Mouse (Mus musculus) myocyte (in vitro differentiated cells): Measurements from ENCODE around the gene Stab2. TPM values are rescaled to one million over a fixed set of nuclear protein-coding genes. Genes with fewer than 3 reads are reported as not detected.

ENCODE experiments used
- H3K27me3 ChIP-seq: one replicate; pipeline ENCODE4 v1.6.1; 2011; ENCODE audit not compliant: control insufficient read depth, insufficient read depth, insufficient read length
- H3K36me3 ChIP-seq: one replicate; pipeline ENCODE4 v1.6.1; 2011; ENCODE audit not compliant: control insufficient read depth, insufficient read depth
- H3K4me2 ChIP-seq: one replicate; pipeline ENCODE4 v1.6.1; 2011; ENCODE audit warnings: low read depth, control low read depth
- H3K4me3 ChIP-seq: one replicate; pipeline ENCODE4 v1.5.1; 2011; ENCODE audit warnings: mild to moderate bottlenecking, control low read depth, moderate library complexity
- H3K79me2 ChIP-seq: one replicate; pipeline ENCODE4 v1.6.1; 2011; ENCODE audit not compliant: control insufficient read depth, insufficient read depth
- H3ac ChIP-seq: one replicate; pipeline ENCODE4 v1.6.1; 2011; ENCODE audit not compliant: control insufficient read depth, insufficient read length
- CEBPB ChIP-seq: IDR thresholded peaks from 2 replicates; pipeline ENCODE4 v1.6.1; 2011; ENCODE audit warnings: mild to moderate bottlenecking, moderate library complexity; ENCODE audit not compliant: poor library complexity, insufficient read depth, severe bottlenecking
- E2F4 ChIP-seq: IDR thresholded peaks from one replicate; pipeline ENCODE4 v1.6.1; 2011; ENCODE audit warnings: mild to moderate bottlenecking, control low read depth, moderate library complexity; ENCODE audit not compliant: insufficient read depth
- MAX ChIP-seq: IDR thresholded peaks from one replicate; pipeline ENCODE4 v1.6.1; 2011; ENCODE audit warnings: low read depth, mild to moderate bottlenecking, control low read depth
- MYOD1 ChIP-seq, 3 experiments: IDR thresholded peaks; one replicate each; pipeline ENCODE4 v1.6.1; 2011; ENCODE audit warnings: control low read depth in 2 of 3, low read depth in 2 of 3, mild to moderate bottlenecking in 2 of 3, moderate library complexity in 1 of 3; ENCODE audit not compliant: insufficient read length in 2 of 3, control insufficient read depth in 1 of 3
- MYOG ChIP-seq, 3 experiments: IDR thresholded peaks; one replicate each; pipeline ENCODE4 v1.6.1; 2011; ENCODE audit warnings: control low read depth in 2 of 3, low read depth in 2 of 3, mild to moderate bottlenecking in 2 of 3; ENCODE audit not compliant: insufficient read length in 2 of 3, control insufficient read depth in 1 of 3, insufficient read depth in 1 of 3
- POLR2A ChIP-seq: IDR thresholded peaks from one replicate; pipeline ENCODE4 v1.6.1; 2011; ENCODE audit warnings: low read depth, mild to moderate bottlenecking, control low read depth, moderate library complexity; ENCODE audit not compliant: insufficient read length
- POLR2AphosphoS2 ChIP-seq: IDR thresholded peaks from one replicate; pipeline ENCODE4 v1.6.1; 2011; ENCODE audit warnings: low read depth, control low read depth; ENCODE audit not compliant: insufficient read length
- REST ChIP-seq: IDR thresholded peaks from one replicate; pipeline ENCODE4 v1.6.1; 2011; ENCODE audit warnings: mild to moderate bottlenecking, control low read depth, moderate library complexity; ENCODE audit not compliant: insufficient read depth, insufficient read length
- SRF ChIP-seq: IDR thresholded peaks from one replicate; pipeline ENCODE4 v1.6.1; 2011; ENCODE audit warnings: low read depth; ENCODE audit not compliant: control insufficient read depth, insufficient read length
- TCF12 ChIP-seq: IDR thresholded peaks from one replicate; pipeline ENCODE4 v1.6.1; 2011; ENCODE audit warnings: mild to moderate bottlenecking, control low read depth; ENCODE audit not compliant: poor library complexity, insufficient read depth, severe bottlenecking
- TCF3 ChIP-seq: IDR thresholded peaks from one replicate; pipeline ENCODE4 v1.6.1; 2011; ENCODE audit warnings: low read depth, control low read depth; ENCODE audit not compliant: insufficient read length
- USF1 ChIP-seq: IDR thresholded peaks from one replicate; pipeline ENCODE4 v1.6.1; 2011; ENCODE audit warnings: low read depth, mild to moderate bottlenecking, control low read depth, moderate library complexity
- polyA plus RNA-seq: library from polyadenylated mRNA; unstranded; fragments of >200 nt; fragmentation: generic; extraction: Trizol; gene quantifications from one replicate; pipeline ENCODE4 v1.2.1, GENCODE M21; 2012; ENCODE audit warnings: missing spikeins

Stab2 gene
- polyA plus RNA-seq, 1 experiment = 0.17 TPM

DNA sequence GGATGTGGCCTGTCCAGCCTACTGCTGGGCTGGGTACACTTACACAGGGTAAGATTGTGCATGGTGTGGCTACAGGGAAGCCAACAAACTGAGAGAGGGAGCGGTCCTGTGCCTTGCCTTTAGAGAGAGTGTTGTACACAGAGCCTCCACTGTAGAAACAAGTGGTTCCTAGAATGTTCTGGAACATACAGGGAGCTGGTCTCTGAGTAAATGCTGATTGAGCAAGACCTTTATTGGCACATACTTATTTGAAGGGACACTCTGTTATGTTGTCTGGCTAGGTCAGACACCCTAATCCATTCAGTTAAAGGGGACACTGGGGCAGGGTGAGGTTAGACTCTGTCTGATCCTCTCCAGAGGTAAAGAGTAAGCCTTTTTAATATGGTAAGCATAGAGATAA lies 84.2 kb downstream of the Stab2 start:
- Histone ChIP-seq H3K4me3 (no peak overlapping the region), H3ac (no peak overlapping the region), H3K4me2 (no peak overlapping the region), H3K36me3 (no peaks in the 10 kb centered on the region), H3K79me2 (no peaks in the 10 kb centered on the region), H3K27me3 (no peaks in the 10 kb centered on the region)
- TF ChIP-seq MAX (no peak), POLR2A (no peak), TCF12 (no peak), USF1 (no peak), MYOG (IDR thresholded peaks at IDR 0.05; ENCODE audit: control insufficient read depth in 1 of 3, insufficient read depth in 1 of 3, insufficient read length in 2 of 3, low read depth in 2 of 3) (no peak), REST (no peak), MYOD1 (IDR thresholded peaks at IDR 0.05; ENCODE audit: control insufficient read depth in 1 of 3, insufficient read length in 2 of 3, low read depth in 2 of 3) (no peak), CEBPB (no peak), POLR2AphosphoS2 (no peak), SRF (no peak), E2F4 (no peak), TCF3 (no peak)

DNA sequence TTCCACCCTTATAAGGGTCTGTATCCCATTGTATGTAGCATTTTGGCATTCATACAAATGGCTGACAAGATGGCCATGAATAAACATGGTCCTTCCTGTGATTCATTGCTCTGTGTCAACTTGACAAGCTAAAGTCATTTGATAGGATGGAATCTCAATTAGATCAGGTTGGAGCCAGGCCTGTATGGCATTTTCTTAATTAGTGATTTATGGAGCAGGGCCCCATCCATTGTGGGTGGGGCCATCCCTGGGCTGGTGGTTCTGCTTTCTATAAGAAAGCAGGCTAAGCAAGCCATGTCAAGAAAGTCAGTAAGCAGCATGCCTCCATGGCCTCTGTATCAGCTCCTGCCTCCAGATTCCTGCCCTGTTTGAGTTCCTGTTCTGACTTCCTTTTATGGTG lies 92.2 kb downstream of the Stab2 start:
- H3K36me3 ChIP-seq = no peaks in the 10 kb centered on the region
- H3K4me3 ChIP-seq = no peak overlapping the region
- H3K27me3 ChIP-seq = no peaks in the 10 kb centered on the region
- TF ChIP-seq E2F4 (no peak), MYOD1 (IDR thresholded peaks at IDR 0.05; ENCODE audit: control insufficient read depth in 1 of 3, insufficient read length in 2 of 3, low read depth in 2 of 3) (no peak), CEBPB (no peak), TCF3 (no peak), REST (no peak), TCF12 (no peak), USF1 (no peak), POLR2A (no peak)
- no peak overlapping the region for H3K4me2 ChIP-seq
- H3K79me2 ChIP-seq = no peaks in the 10 kb centered on the region
- no peak overlapping the region for H3ac ChIP-seq

DNA sequence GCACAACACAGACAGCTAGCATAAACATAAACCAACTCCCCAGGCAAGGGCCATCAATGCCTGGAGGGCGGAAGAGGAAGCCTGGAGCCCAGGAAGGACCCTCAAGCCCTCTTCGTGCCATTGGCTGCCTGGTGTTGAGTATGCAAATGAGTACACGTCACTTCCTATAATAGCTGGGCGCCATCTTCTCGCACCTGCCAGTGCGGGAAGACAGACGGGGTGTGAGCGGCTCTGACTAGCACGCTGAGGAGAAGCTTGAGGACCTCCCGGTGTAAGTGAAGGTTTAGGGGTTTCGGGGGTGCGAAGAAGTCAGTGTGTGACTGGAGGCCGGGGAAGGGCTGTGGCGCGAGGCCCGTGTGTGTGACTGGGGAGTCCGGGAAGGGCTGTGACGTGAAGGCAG lies 99.3 kb downstream of the Stab2 start:
- no peaks in the 10 kb centered on the region for H3K79me2 ChIP-seq
- H3K4me3 ChIP-seq = no peak overlapping the region
- no peak overlapping the region for H3ac ChIP-seq
- no peaks in the 10 kb centered on the region for H3K36me3 ChIP-seq
- no peaks in the 10 kb centered on the region for H3K27me3 ChIP-seq
- TF ChIP-seq SRF (no peak), MYOG (IDR thresholded peaks at IDR 0.05; ENCODE audit: control insufficient read depth in 1 of 3, insufficient read depth in 1 of 3, insufficient read length in 2 of 3, low read depth in 2 of 3) (no peak), MAX (no peak), TCF12 (no peak), REST (no peak)
- no peak overlapping the region for H3K4me2 ChIP-seq

- Histone ChIP-seq H3K36me3 (no peaks in the 10 kb centered on the region), H3K79me2 (no peaks in the 10 kb centered on the region), H3K4me3 (no peak overlapping the region), H3K27me3 (no peaks in the 10 kb centered on the region), H3ac (no peak overlapping the region), H3K4me2 (no peak overlapping the region)
- TF ChIP-seq USF1 = no peak
- TF ChIP-seq POLR2A = no peak
Measured at GRCm38 (mm10) chr10:86907043-86907442, 100.8 kb downstream of the Stab2 start.

- Histone ChIP-seq H3K79me2 (no peaks in the 10 kb centered on the region), H3K36me3 (no peaks in the 10 kb centered on the region), H3K4me3 (no peak overlapping the region), H3K27me3 (no peaks in the 10 kb centered on the region), H3K4me2 (no peak overlapping the region), H3ac (no peak overlapping the region)
- no peak for TF ChIP-seq MYOG (IDR thresholded peaks at IDR 0.05; ENCODE audit: control insufficient read depth in 1 of 3, insufficient read depth in 1 of 3, insufficient read length in 2 of 3, low read depth in 2 of 3)
- TF ChIP-seq CEBPB = no peak
- TF ChIP-seq TCF3 = no peak
- no peak for TF ChIP-seq MYOD1 (IDR thresholded peaks at IDR 0.05; ENCODE audit: control insufficient read depth in 1 of 3, insufficient read length in 2 of 3, low read depth in 2 of 3)
- no peak for TF ChIP-seq POLR2AphosphoS2
Measured at GRCm38 (mm10) chr10:86895531-86895930, 112.3 kb downstream of the Stab2 start.
